Mouse (Mus musculus): ENCODE measurements around the gene Sult4a1. TPM values are rescaled to one million over a fixed set of nuclear protein-coding genes. Genes with fewer than 3 reads are reported as not detected.

Gene Sult4a1
- total RNA-seq, 2 experiments from 2014 or later: 350 to 353 TPM

GRCm38 (mm10) chr15:84049570-84049969 lies 56.0 kb downstream of the Sult4a1 start:
- no peak for DNase-seq (ENCODE audit: low spot score in 2 of 2)

GRCm38 (mm10) chr15:84045562-84045961 lies 60.0 kb downstream of the Sult4a1 start:
- no peak for DNase-seq (ENCODE audit: low spot score in 2 of 2)

- no peak for DNase-seq (ENCODE audit: low spot score in 2 of 2)
Measured at GRCm38 (mm10) chr15:84037067-84037466, 68.5 kb downstream of the Sult4a1 start.

Other genes starting within 250 kb of the Sult4a1 start
- 1 to 10 TPM; 6.3 to 7.6 TPM for gene Efcab6, start 40.4 kb downstream of the Sult4a1 start, total RNA-seq (2021)
- not detected for gene Pnpla5, start 17.4 kb upstream of the Sult4a1 start, total RNA-seq (2021)
- gene Pnpla3, start 62.1 kb upstream of the Sult4a1 start, total RNA-seq (2021): 1 to 10 TPM; 6.4 to 7.4 TPM
- gene Samm50, start 86.5 kb upstream of the Sult4a1 start, total RNA-seq (2021): 100 to 1,000 TPM; 103 to 105 TPM
- gene Parvb, start 126.3 kb upstream of the Sult4a1 start, total RNA-seq (2021): 10 to 100 TPM; 28.8 to 29.5 TPM
- 10 to 100 TPM; 23.9 TPM for gene Parvg, start 218.3 kb upstream of the Sult4a1 start, total RNA-seq (2021)

All from layer of hippocampus, adult 18-20 months (tissue).